ENCODE assay signal across 6 mouse cellular contexts in the genomic region with DNA sequence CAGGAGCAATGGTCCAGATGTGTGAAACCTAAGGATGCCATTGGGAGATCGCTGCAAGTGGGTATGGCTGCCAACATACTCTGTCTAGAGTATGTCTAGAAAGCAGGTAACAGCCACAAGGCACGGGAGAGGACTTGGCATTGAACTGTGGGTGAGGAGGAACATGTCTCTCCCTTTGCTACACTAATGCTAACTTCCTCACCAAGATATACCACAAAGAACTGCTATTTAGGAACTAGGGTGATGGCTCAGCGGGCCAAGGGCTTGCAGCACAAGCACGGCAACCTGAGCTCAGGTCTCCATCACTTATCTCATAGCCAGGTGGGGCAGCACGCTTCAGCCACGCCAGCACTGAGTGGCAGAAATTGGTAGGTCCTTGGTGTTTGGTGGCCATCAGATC.
"Had no signal": no experiment of that assay in that cellular context is flagged by ENCODE, and none has a peak within 500 bp of the region (broad histone marks: within the 10 kb centered on the region; RNA-seq: fewer than 3 reads in every experiment).

No protein-coding gene starts in this region.

- DNase-seq: right cerebral cortex, postnatal 14 days had no signal

- ATAC-seq: midbrain, embryonic 15.5 days had no signal

- H3K27ac ChIP-seq: limb, embryonic 13.5 days; liver, embryonic 14.5 days; midbrain, embryonic 15.5 days; neural tube, embryonic 13.5 days; stomach, embryonic 15.5 days had no signal

- H3K4me2 ChIP-seq: limb, embryonic 13.5 days; midbrain, embryonic 15.5 days; neural tube, embryonic 13.5 days; stomach, embryonic 15.5 days had no signal

- H3K36me3 ChIP-seq: limb, embryonic 13.5 days; midbrain, embryonic 15.5 days; neural tube, embryonic 13.5 days; stomach, embryonic 15.5 days had no signal

- H3K9me3 ChIP-seq: limb, embryonic 13.5 days; midbrain, embryonic 15.5 days; neural tube, embryonic 13.5 days; stomach, embryonic 15.5 days had no signal

- H3K4me1 ChIP-seq: midbrain, embryonic 15.5 days had no signal

- H3K9ac ChIP-seq: limb, embryonic 13.5 days; liver, embryonic 14.5 days; midbrain, embryonic 15.5 days; neural tube, embryonic 13.5 days; stomach, embryonic 15.5 days had no signal

- H3K4me3 ChIP-seq: limb, embryonic 13.5 days; midbrain, embryonic 15.5 days; neural tube, embryonic 13.5 days; stomach, embryonic 15.5 days had no signal

- H3K27me3 ChIP-seq: limb, embryonic 13.5 days; midbrain, embryonic 15.5 days; neural tube, embryonic 13.5 days; stomach, embryonic 15.5 days had no signal
